In genomic region chr4:43383246-43384082, GRCm38 (mm10) we compare ENCODE assay signal across 10 mouse cellular contexts. TPM values are rescaled to one million over a fixed set of nuclear protein-coding genes. Genes with fewer than 3 reads are reported as not detected.
DNase-seq lines count a peak whose midpoint lies in the region; ATAC-seq and TF ChIP-seq lines count a peak whose summit lies in the region.
"Had no signal": no experiment of that assay in that cellular context is flagged by ENCODE, and none has a peak within 500 bp of the region (broad histone marks: within the 10 kb centered on the region; RNA-seq: fewer than 3 reads in every experiment).

No protein-coding gene starts in this region.

- no peaks in the 10 kb centered on the region for H3K27me3 ChIP-seq in forebrain, embryonic 14.5 days (replicated peaks; ENCODE audit: control insufficient read depth, insufficient read depth, low read length)
- H3K27me3 ChIP-seq in forebrain, embryonic 12.5 days = peaks cover 12% of the 10 kb centered on the region
- H3K27me3 ChIP-seq in heart, embryonic 15.5 days = no peaks in the 10 kb centered on the region
- no peaks in the 10 kb centered on the region; the same call in 1 of the 2 replicates for H3K27me3 ChIP-seq in neural tube, embryonic 13.5 days

- no peak for TF ChIP-seq POLR2A in lung, adult 2 months (IDR thresholded peaks at IDR 0.05; ENCODE audit: borderline replicate concordance, extremely low read depth, low read depth, low read length)

- no peak for ATAC-seq in forebrain, embryonic 14.5 days
- no peak for ATAC-seq in forebrain, embryonic 12.5 days (ENCODE audit: low FRiP score)
- no peak for ATAC-seq in heart, embryonic 15.5 days (replicated peaks; ENCODE audit: insufficient number of reproducible peaks, insufficient read depth, low FRiP score, low read depth)
- ATAC-seq in neural tube, embryonic 13.5 days (ENCODE audit: low read depth) = no peak

- DNase-seq in forebrain, embryonic 14.5 days (ENCODE audit: low spot score) = no peak
- DNase-seq in lung, adult 2 months = no peak
- no peak for DNase-seq in lung, postnatal 10 days
- DNase-seq in spleen, postnatal 10 days (ENCODE audit: low spot score in 2 of 2) = no peak
- DNase-seq in adrenal gland, adult 8-10 months = no peak
- DNase-seq: right cerebral cortex, adult 18-20 months had no signal

- 76% methylated on average over 11 of the region's 11 CpGs for WGBS in forebrain, embryonic 14.5 days
- WGBS in forebrain, embryonic 12.5 days = 69% methylated on average over 11 of the region's 11 CpGs
- 21% methylated on average over 11 of the region's 11 CpGs for WGBS in lung, adult 2 months
- WGBS in heart, embryonic 15.5 days = 62% methylated on average over 11 of the region's 11 CpGs
- 66% methylated on average over 11 of the region's 11 CpGs for WGBS in neural tube, embryonic 13.5 days

- peak overlapping the region; percentile 64 for H3K4me3 ChIP-seq in forebrain, embryonic 14.5 days (ENCODE audit: low read depth, low read length)
- no peak overlapping the region for H3K4me3 ChIP-seq in forebrain, embryonic 12.5 days (replicated peaks)
- peak overlapping the region; percentile 77 for H3K4me3 ChIP-seq in lung, adult 2 months (replicated peaks; ENCODE audit: extremely low read depth, low read depth, low read length)
- H3K4me3 ChIP-seq in heart, embryonic 15.5 days = peak overlapping the region; percentile 93
- H3K4me3 ChIP-seq in neural tube, embryonic 13.5 days = peak overlapping the region; percentile 80

- H3K4me1 ChIP-seq in forebrain, embryonic 14.5 days (ENCODE audit: control insufficient read depth, insufficient read depth, low read length) = peaks cover 8% of the 10 kb centered on the region
- peaks cover 18% of the 10 kb centered on the region for H3K4me1 ChIP-seq in forebrain, embryonic 12.5 days
- peaks cover 18% of the 10 kb centered on the region for H3K4me1 ChIP-seq in lung, adult 2 months (ENCODE audit: control insufficient read depth, insufficient read depth, low read length)
- peaks cover 20% of the 10 kb centered on the region for H3K4me1 ChIP-seq in heart, embryonic 15.5 days (replicated peaks)
- H3K4me1 ChIP-seq in neural tube, embryonic 13.5 days (replicated peaks) = peaks cover 29% of the 10 kb centered on the region

- no peaks in the 10 kb centered on the region for H3K9me3 ChIP-seq in forebrain, embryonic 14.5 days (replicated peaks; ENCODE audit: control insufficient read depth, low read length)
- H3K9me3 ChIP-seq in forebrain, embryonic 12.5 days = no peaks in the 10 kb centered on the region
- no peaks in the 10 kb centered on the region for H3K9me3 ChIP-seq in heart, embryonic 15.5 days (replicated peaks)
- H3K9me3 ChIP-seq in neural tube, embryonic 13.5 days = no peaks in the 10 kb centered on the region

- H3K4me2 ChIP-seq in forebrain, embryonic 14.5 days (ENCODE audit: low read length) = peak overlapping the region; percentile 93
- H3K4me2 ChIP-seq in forebrain, embryonic 12.5 days = no peak overlapping the region
- H3K4me2 ChIP-seq in heart, embryonic 15.5 days = peak overlapping the region; percentile 82
- H3K4me2 ChIP-seq in neural tube, embryonic 13.5 days = peak overlapping the region; percentile 82

- TF ChIP-seq CTCF in lung, adult 2 months (IDR thresholded peaks at IDR 0.05; ENCODE audit: insufficient read depth, low read length) = no peak

- H3K9ac ChIP-seq in forebrain, embryonic 14.5 days (ENCODE audit: low read length) = no peak overlapping the region
- H3K9ac ChIP-seq in forebrain, embryonic 12.5 days = no peak overlapping the region
- H3K9ac ChIP-seq in heart, embryonic 15.5 days = peak overlapping the region; percentile 35; the same call in 1 of the 2 replicates
- H3K9ac ChIP-seq in neural tube, embryonic 13.5 days = peak overlapping the region; percentile 34; the same call in 1 of the 2 replicates

- H3K36me3 ChIP-seq in forebrain, embryonic 14.5 days (ENCODE audit: control insufficient read depth, insufficient read depth, low read length) = no peaks in the 10 kb centered on the region
- H3K36me3 ChIP-seq in forebrain, embryonic 12.5 days (replicated peaks) = no peaks in the 10 kb centered on the region
- peaks cover 4% of the 10 kb centered on the region; the same call in 1 of the 2 replicates for H3K36me3 ChIP-seq in heart, embryonic 15.5 days
- H3K36me3 ChIP-seq in neural tube, embryonic 13.5 days = peaks cover 2% of the 10 kb centered on the region; the same call in 1 of the 2 replicates

- no peak overlapping the region for H3K27ac ChIP-seq in forebrain, embryonic 14.5 days (ENCODE audit: low read depth, low read length)
- H3K27ac ChIP-seq in forebrain, embryonic 12.5 days = no peak overlapping the region
- peak overlapping the region; percentile 51; the same call in 1 of the 2 replicates for H3K27ac ChIP-seq in heart, embryonic 15.5 days
- H3K27ac ChIP-seq in neural tube, embryonic 13.5 days (replicated peaks) = no peak overlapping the region

RNA-seq across cellular contexts. Expression of gene Rusc2, which starts 1.7 kb away (rescaled TPM):
- 47.8 and 58.4 TPM in 2 replicates for polyA plus RNA-seq in forebrain, embryonic 14.5 days (2014; fragmentation: Nextera tagmentation; extraction: Ambion mirVana)
- 37.6 and 44.9 TPM in 2 replicates for polyA plus RNA-seq in forebrain, embryonic 12.5 days (2016; fragmentation: Nextera tagmentation; extraction: Ambion mirVana)
- 91.1 and 92.8 TPM in 2 replicates for polyA plus RNA-seq in lung, adult 2 months (2012; rRNA removed)
- polyA plus RNA-seq in heart, embryonic 15.5 days (2015; fragmentation: Nextera tagmentation; extraction: Ambion mirVana) = 14.7 and 17.2 TPM in 2 replicates
- 74.5 and 79.3 TPM in 2 replicates for polyA plus RNA-seq in neural tube, embryonic 13.5 days (2015; fragmentation: Nextera tagmentation; extraction: Ambion mirVana)
- total RNA-seq in adrenal gland, adult 8-10 months (2022) = 10 to 100 TPM; 38.8 to 46.9 (median 43.2) TPM

RNA-seq across cellular contexts. Expression of gene Fam166b, which starts 45.5 kb away (rescaled TPM):
- 0.29 and 0.73 TPM in 2 replicates for polyA plus RNA-seq in forebrain, embryonic 14.5 days (2014; fragmentation: Nextera tagmentation; extraction: Ambion mirVana)
- polyA plus RNA-seq in forebrain, embryonic 12.5 days (2016; fragmentation: Nextera tagmentation; extraction: Ambion mirVana) = 0.23 TPM in 1 of 2 replicates, not detected in the other
- polyA plus RNA-seq in lung, adult 2 months (2012; rRNA removed) = 14.4 and 15.8 TPM in 2 replicates
- polyA plus RNA-seq in heart, embryonic 15.5 days (2015; fragmentation: Nextera tagmentation; extraction: Ambion mirVana) = 0.16 and 0.18 TPM in 2 replicates
- polyA plus RNA-seq in neural tube, embryonic 13.5 days (2015; fragmentation: Nextera tagmentation; extraction: Ambion mirVana) = 0.32 and 0.59 TPM in 2 replicates
- total RNA-seq in adrenal gland, adult 8-10 months (2022) = not detected
- total RNA-seq: common myeloid progenitor, adult 5-6 weeks had no signal

RNA-seq across cellular contexts. Expression of gene Tesk1, which starts 58.3 kb away (rescaled TPM):
- 10.2 and 12.1 TPM in 2 replicates for polyA plus RNA-seq in forebrain, embryonic 14.5 days (2014; fragmentation: Nextera tagmentation; extraction: Ambion mirVana)
- polyA plus RNA-seq in forebrain, embryonic 12.5 days (2016; fragmentation: Nextera tagmentation; extraction: Ambion mirVana) = 10.5 and 12.6 TPM in 2 replicates
- polyA plus RNA-seq in lung, adult 2 months (2012; rRNA removed) = 83.6 and 83.9 TPM in 2 replicates
- 3.1 and 5.8 TPM in 2 replicates for polyA plus RNA-seq in heart, embryonic 15.5 days (2015; fragmentation: Nextera tagmentation; extraction: Ambion mirVana)
- 10.8 and 14.4 TPM in 2 replicates for polyA plus RNA-seq in neural tube, embryonic 13.5 days (2015; fragmentation: Nextera tagmentation; extraction: Ambion mirVana)
- total RNA-seq in adrenal gland, adult 8-10 months (2022) = 10 to 100 TPM; 55.1 to 64.9 (median 59.3) TPM

Comparison
In these comparisons a context has a peak if more than half of its experiments do, and no peak if none do; other contexts are left out.
1. H3K9ac ChIP-seq: peak in heart, embryonic 15.5 days (single experiment) and neural tube, embryonic 13.5 days (single experiment); none in forebrain, embryonic 14.5 days (single experiment) and forebrain, embryonic 12.5 days (single experiment).